Mouse (Mus musculus): Measurements from ENCODE around the gene Inhbe.

The Inhbe gene

DNA sequence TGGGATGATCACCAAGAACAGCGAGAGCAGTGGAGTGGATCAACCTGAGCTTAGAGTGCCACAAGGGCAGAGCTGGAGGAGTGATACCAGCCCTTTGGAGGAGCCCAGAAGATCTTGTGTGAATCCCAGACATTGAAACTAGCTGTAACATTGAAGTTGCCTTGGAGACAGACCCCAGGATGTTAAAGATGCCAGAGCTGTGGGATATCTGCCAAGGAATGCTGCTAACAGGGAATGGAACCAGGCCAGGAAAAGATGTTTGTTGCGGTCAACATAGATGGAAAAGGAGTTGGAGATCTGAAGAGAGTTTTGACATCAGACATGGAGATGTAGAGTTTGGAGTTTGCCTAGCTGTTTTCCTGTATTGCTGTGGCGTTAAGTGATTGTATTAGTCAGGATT, 8.0 kb downstream of the Inhbe start:
- DNase-seq (ENCODE audit: low spot score in 2 of 2), result no peak

DNA sequence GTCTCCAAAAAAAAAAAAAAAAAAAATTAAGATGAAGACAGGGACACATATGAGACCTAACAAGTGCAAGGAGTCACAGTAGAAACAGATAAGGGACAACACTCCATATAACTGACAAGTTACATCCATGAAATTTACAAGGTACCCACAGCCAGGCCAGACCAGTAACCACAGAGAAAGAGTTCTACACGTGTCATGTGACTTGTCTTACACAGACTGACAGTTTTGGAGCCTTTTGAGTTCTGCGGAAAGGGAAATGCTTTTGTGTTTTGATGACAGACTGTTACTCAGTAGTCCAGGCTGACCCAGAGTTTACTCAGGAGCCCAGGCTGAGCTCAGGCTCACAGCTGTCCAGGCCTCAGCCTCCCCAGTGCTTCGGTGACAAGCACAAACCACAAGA, 11.2 kb downstream of the Inhbe start:
- no peak for DNase-seq (ENCODE audit: low spot score in 2 of 2)

- peak; percentile 75 to 86 for DNase-seq (ENCODE audit: low spot score in 2 of 2)
Measured at GRCm38 (mm10) chr10:127341891-127342639, 12.1 kb downstream of the Inhbe start, which contains the start of gene Gli1. Gene Gli1, minus strand, starts transcription at chr10:127341974.

- no peak for DNase-seq (ENCODE audit: low spot score in 2 of 2)
Measured at GRCm38 (mm10) chr10:127341360-127341690, 12.9 kb downstream of the Inhbe start.

DNA sequence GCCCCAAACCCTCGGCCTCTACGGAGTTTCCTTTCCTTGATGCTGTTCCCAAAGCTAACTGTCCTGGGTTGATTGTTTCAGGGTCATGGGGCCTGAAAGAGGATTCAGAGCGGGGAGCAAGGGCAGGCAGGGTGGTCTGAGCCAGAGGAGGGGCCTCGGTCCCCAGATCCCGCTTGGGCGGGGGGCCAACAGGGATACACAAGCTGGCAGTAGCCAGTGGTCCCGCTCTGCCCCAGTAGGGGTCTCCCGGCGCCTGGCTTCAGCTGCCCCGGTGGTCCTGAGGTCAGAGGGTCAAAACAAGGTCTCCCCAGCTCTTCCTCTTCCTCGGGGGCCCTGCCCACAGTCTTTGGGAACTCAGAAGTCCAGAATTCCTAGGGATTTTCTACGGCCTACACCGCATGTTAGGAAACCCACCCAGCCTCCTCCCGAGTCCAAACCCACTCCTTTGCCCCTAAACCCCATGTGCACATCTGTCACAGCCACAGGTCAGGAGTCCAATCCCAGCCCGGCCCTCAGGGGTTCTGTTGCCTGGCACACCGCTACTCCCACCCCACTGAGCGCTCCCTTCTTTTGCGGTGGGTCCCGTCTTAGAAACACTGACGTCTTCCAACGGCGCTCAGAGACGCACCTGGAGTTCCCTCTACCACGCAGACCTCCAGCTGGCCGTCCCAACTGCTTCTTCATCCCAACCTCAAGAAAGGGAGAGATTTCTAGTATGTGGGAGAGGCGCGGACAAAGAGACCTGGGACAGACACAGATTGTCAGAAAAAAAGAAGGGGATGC, 13.4 kb downstream of the Inhbe start:
- no peak for DNase-seq (ENCODE audit: low spot score in 2 of 2)

- no peak for DNase-seq (ENCODE audit: low spot score in 2 of 2)
Measured at GRCm38 (mm10) chr10:127339683-127340576, 14.3 kb downstream of the Inhbe start.

DNA sequence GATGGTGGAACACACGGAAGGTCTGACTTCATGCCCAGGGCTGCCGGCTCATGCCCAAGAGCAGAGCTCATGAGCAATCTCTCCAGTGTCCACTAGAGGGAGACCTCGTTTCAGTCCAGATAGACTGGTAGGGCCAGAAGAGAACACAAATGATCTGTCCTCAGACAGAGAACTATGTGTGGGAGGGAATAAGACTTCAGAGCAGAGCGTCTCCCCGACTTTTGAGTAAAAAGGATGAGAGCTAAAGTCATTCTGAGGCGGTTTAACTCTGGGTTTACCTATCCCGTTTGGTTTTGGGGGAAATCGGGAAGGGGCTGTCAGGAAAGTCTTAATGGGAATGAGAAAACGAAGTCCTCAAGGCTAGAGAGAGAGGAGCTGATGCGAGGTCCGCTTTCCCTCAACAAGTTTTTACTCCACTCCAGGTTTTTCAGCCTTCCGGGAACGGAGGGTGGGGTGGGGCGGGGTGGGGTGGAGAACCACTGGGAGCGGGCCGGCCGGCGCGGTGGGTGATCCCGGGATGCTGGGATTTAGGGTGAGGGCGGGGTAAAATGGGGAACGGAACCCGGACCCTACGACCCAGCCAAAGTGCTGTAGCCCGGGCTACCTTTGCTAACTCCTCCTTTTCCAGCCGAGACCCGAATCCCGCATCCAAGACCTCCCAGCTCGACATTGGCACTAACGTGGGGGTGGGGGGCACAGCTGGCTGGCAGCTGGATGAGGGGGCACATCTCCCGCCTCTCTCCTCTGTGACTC, 15.1 kb downstream of the Inhbe start:
- DNase-seq (ENCODE audit: low spot score in 2 of 2), result peak; percentile 93 to 94

DNA sequence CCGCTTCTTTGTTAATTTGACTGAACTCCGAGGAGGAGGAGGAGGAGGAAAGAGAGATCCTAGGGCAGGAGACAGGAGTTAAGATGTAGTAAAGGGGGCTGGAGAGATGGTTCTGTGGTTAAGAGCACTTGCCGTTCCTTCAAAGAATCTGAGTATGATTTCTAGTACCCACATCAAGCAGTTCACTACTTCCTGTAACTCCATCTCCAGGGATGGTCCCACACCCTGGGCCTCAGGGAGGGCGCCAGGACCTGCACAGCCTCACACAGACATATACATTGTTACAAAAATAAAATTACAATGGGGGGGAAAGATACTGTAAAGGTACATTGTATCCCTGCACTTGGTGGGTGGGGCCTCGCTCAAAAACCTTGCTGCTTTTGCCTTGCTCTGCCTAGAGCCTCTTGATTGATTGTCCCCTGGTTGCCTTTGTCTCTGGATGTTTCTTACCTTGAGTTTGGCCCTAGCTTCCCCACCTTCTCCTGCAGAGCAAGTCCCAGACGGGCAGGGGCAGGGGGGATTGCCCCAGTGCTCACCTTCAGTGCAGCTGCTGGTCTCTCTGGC, 16.6 kb downstream of the Inhbe start:
- no peak for DNase-seq (ENCODE audit: low spot score in 2 of 2)

GRCm38 (mm10) chr10:127336952-127337351, 17.3 kb downstream of the Inhbe start:
- DNase-seq (ENCODE audit: low spot score in 2 of 2), result no peak

DNA sequence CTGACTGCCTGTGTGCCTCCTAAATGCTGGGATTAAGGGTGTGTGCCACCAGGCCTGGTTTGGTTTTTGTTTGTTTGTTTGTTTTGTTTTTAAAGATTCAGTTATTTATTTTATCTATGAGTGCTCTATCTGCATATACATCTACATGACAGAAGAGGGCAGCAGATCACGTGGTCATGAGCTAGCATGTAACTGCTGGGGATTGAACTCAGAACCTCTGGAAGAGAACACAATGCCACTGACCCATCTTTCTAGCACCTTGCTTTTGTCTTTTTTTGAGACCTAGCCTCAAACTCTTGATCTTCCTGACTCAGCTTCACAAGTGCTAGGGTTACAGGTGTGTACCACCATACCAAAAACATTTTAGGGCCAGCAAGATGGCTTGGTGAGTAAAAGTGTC, 18.9 kb downstream of the Inhbe start:
- no peak for DNase-seq (ENCODE audit: low spot score in 2 of 2)

DNA sequence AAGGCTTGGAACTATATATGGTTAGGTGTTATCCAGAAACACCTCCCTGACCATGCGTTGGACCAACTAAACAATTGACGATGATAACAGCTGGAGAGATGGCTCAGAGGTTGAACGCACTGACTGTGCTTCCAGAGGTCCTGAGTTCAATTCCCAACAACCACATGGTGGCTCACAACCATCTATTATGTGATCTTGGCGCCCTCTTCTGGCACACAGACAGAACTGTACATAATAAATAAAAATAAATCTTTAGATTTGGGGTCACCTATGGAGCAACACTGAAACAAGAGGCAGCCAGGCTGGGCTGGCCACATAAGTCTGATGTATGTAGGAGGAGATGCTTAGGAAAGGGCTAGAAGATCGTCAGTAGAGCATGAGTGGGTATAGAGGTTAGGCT, 21.1 kb downstream of the Inhbe start:
- no peak for DNase-seq (ENCODE audit: low spot score in 2 of 2)

DNA sequence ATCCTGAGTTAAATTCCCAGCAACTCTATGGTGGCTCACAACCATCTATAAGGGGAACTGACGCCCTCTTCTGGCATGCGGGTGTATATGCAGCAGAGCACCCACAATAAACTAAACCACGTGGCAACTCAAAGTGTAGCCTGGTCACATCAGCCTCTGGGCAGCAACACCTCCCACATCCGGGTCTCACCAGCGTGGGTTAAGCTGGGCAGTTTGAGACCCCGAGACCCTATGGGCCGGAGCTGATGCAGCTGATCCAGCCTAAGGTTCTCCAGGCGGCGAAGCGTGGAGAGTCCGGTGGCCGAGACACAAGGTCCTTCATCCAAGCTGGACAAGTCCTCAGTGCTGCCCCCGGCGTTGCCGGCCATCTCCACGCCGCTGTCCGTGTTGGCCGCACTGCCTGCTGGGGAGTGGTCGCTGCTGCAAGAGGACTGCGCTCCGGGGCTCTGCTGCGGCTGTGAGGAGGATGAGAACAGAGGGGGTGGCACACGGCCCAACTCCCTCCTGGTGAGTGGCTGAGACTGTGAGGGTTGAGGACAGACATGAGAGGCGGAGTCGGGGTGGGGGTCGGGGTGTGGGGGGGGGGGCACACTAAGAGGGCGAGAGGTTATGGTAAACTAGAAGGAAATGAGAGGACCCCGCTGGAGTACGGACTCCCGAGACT, 21.9 kb downstream of the Inhbe start:
- DNase-seq (ENCODE audit: low spot score in 2 of 2), result no peak

GRCm38 (mm10) chr10:127330212-127330611, 24.0 kb downstream of the Inhbe start:
- DNase-seq (ENCODE audit: low spot score in 2 of 2), result no peak

DNA sequence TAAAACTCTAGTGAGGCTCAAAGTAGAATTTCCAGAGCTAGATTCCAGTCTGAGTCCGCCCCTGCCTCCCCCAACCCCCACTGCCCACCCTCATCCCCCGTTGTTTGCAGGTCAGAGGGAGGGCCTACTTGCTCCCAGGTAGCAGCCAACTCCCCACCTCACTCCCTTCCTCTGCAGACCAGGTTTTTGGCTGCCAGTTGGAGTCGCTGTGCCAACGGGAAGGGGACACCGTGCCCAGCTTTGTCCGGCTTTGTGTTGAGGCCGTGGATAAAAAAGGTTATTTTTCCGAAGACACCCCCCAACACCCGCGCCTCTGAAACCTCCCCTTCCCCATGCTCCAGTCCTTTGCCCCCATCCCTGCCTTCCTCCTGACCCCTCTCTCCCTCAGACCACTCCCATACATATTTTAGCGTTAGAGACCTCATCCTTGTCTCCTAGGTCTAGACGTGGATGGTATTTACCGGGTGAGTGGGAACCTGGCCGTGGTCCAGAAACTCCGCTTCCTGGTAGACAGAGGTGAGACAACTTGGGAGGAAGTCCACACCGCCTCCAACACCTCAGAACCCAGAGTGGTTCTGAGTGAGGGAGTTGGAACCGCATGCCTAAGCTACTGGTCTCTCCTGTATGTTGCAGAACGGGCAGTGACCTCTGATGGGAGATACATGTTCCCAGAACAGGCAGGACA, 26.6 kb downstream of the Inhbe start:
- DNase-seq (ENCODE audit: low spot score in 2 of 2), result no peak

DNA sequence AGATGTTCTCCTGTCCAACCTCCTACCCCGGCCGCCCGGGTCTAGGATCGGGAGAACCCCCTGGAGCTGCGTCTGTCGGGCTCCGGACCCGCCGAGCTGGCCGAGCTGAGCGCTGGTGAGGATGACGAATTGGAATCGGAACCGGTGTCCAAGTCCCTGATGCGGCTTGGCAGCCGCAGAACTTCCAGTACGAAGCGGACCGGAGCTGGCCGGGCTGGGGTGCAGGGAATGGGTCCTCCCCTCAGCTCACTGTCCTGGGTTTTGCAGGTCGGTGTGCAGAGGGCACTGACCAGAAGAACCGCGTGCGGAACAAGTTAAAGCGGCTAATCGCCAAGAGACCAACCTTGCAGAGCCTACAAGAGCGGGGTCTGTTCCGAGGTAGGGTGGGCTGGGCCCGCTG, 27.4 kb downstream of the Inhbe start:
- no peak for DNase-seq (ENCODE audit: low spot score in 2 of 2)

- no peak for DNase-seq (ENCODE audit: low spot score in 2 of 2)
Measured at GRCm38 (mm10) chr10:127326017-127326801, 28.0 kb downstream of the Inhbe start.

- no peak for DNase-seq (ENCODE audit: low spot score in 2 of 2)
Measured at GRCm38 (mm10) chr10:127325454-127326016, 28.7 kb downstream of the Inhbe start.

- DNase-seq (ENCODE audit: low spot score in 2 of 2), result no peak
Measured at GRCm38 (mm10) chr10:127324495-127324894, 29.7 kb downstream of the Inhbe start.

Data from right cerebral cortex, adult 2 months (tissue).